19 mouse cellular contexts compared by ENCODE assay signal in the genomic region with DNA sequence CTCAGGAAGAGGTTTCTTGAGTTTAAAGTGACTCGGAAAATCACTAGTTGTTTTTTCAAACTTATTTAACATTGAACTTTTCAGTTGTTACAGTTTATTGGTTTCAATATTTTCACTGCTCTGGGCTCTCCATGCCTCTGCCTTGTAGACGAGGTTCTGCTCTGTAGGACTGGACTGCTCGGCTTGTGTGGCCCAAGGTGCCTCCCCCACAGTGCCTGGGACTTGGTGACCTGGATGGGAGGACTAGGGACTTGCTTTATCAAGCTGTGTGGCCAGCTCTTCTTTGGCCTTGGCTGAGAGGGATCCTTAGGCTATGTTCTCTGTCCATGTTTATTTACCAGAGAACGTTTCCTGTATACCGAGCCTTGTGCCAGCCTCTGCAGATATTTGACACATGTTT. TPM values are rescaled to one million over a fixed set of nuclear protein-coding genes. Genes with fewer than 3 reads are reported as not detected.
"Had no signal": no experiment of that assay in that cellular context is flagged by ENCODE, and none has a peak within 500 bp of the region (broad histone marks: within the 10 kb centered on the region; RNA-seq: fewer than 3 reads in every experiment).

No protein-coding gene starts in this region.

- ATAC-seq: liver, postnatal 0 days; lung, postnatal 0 days; midbrain, embryonic 13.5 days; midbrain, embryonic 15.5 days had no signal

- DNase-seq: liver, postnatal 0 days; lung, adult 2 months; lung, postnatal 14 days; lung, postnatal 36 days; right cerebral cortex, postnatal 14 days; thymus, adult 2 months; thymus, postnatal 25 days; thymus, postnatal 4 days had no signal

- H3K27me3 ChIP-seq: liver, embryonic 15.5 days; lung, embryonic 15.5 days; megakaryocyte, embryonic 14.5 days; midbrain, embryonic 13.5 days; midbrain, embryonic 15.5 days; neural tube, embryonic 12.5 days; stomach, embryonic 15.5 days had no signal

- H3K27ac ChIP-seq: liver, embryonic 15.5 days; lung, embryonic 15.5 days; macrophage; midbrain, embryonic 13.5 days; midbrain, embryonic 15.5 days; neural tube, embryonic 12.5 days; stomach, embryonic 15.5 days; stomach, postnatal 0 days had no signal

- H3K9ac ChIP-seq: liver, embryonic 15.5 days; liver, postnatal 0 days; lung, embryonic 15.5 days; midbrain, embryonic 13.5 days; midbrain, embryonic 15.5 days; neural tube, embryonic 12.5 days; stomach, embryonic 15.5 days had no signal

- H3K4me2 ChIP-seq: liver, embryonic 15.5 days; lung, embryonic 15.5 days; midbrain, embryonic 11.5 days; midbrain, embryonic 13.5 days; midbrain, embryonic 15.5 days; neural tube, embryonic 12.5 days; stomach, embryonic 15.5 days had no signal

- H3K9me3 ChIP-seq: liver, embryonic 15.5 days; lung, embryonic 15.5 days; megakaryocyte, embryonic 14.5 days; midbrain, embryonic 13.5 days; midbrain, embryonic 15.5 days; neural tube, embryonic 12.5 days; stomach, embryonic 15.5 days had no signal

- H3K36me3 ChIP-seq: liver, embryonic 15.5 days; lung, embryonic 15.5 days; midbrain, embryonic 13.5 days; midbrain, embryonic 15.5 days; neural tube, embryonic 12.5 days; stomach, embryonic 15.5 days had no signal

- H3K4me3 ChIP-seq: liver, embryonic 15.5 days; lung, embryonic 15.5 days; megakaryocyte, embryonic 14.5 days; midbrain, embryonic 13.5 days; midbrain, embryonic 15.5 days; neural tube, embryonic 12.5 days; stomach, embryonic 15.5 days had no signal

RNA-seq across cellular contexts. Expression of a gene that starts 17.4 kb away (rescaled TPM):
- polyA plus RNA-seq: macrophage had no signal
